Comparison of ENCODE assay signal across 8 mouse cellular contexts in the genomic region with DNA sequence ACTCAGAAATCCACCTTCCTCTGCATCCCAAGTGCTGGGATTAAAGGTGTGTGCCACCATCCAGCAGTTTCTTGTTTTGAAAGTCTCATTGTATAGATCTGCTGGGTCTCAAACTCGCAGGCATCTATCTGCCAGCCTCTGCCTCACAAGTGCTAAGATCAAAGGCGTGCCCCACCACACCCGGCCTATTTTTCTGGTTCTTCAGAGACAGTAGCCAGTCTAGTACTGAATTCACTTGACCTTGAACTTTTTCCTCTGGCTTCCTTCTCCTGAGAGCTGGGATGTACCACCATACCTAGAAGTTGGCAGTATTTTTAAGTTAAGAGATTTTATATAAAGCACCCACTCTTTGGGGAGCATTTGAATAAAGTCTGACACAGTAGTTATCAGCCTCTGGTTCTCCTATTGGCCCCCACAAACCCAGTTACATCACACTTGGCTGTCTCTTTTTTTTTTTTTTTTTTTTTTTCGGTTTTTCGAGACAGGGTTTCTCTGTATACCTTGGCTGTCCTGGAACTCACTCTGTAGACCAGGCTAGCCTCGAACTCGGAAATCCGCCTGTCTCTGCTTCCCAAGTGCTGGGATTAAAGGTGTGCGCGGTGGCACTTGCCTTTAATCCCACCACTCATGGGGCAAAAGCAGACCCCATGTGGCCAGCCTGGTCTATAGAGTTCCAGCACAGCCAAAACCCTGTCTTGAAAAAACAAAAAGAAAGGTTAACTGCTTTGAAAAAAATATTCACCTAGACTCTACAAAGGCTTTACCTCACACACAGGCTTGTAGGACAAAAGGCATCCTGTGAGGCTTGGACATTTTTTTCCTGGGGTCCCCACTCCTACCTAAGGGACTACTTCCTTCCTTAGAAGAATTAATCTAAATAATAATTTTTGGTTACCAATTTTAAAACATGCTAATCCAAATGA. TPM values are rescaled to one million over a fixed set of nuclear protein-coding genes. Genes with fewer than 3 reads are reported as not detected.
DNase-seq lines count a peak whose midpoint lies in the region; ATAC-seq and TF ChIP-seq lines count a peak whose summit lies in the region.

No protein-coding gene starts in this region.

- intact Hi-C loops in left cerebral cortex, postnatal 36 days (cut with DNase I) = no loop called here

- peak overlapping the region; percentile 69 for H3K4me2 ChIP-seq in heart, embryonic 11.5 days

- 77% methylated on average over 10 of the region's 10 CpGs for WGBS in heart, embryonic 11.5 days (ENCODE audit: insufficient replicate concordance)
- WGBS in forebrain, embryonic 10.5 days = 91% methylated on average over 10 of the region's 10 CpGs
- WGBS in liver, adult 2 months = 44% methylated on average over 10 of the region's 10 CpGs

- peak overlapping the region; percentile 99; the same call in 1 of the 2 replicates for H3K27ac ChIP-seq in heart, embryonic 11.5 days (ENCODE audit: low read depth, low read length)
- peak overlapping the region; percentile 56 for H3K27ac ChIP-seq in ES-E14 (ENCODE audit: insufficient read depth, low read depth, low read length, poor library complexity, severe bottlenecking)
- peak overlapping the region; percentile 96 for H3K27ac ChIP-seq in forebrain, embryonic 10.5 days
- H3K27ac ChIP-seq in liver, adult 2 months (replicated peaks; ENCODE audit: insufficient read depth, low read depth, low read length) = peak overlapping the region; percentile 93

- peak overlapping the region; percentile 88 for H3K4me3 ChIP-seq in heart, embryonic 11.5 days (ENCODE audit: low read depth, low read length)
- peak overlapping the region; percentile 57 to 91 for H3K4me3 ChIP-seq in ES-E14 (ENCODE audit: insufficient read depth in 1 of 2, low read depth in 1 of 2, low read length in 2 of 2, poor library complexity in 1 of 2, severe bottlenecking in 1 of 2)
- peak overlapping the region; percentile 65 for H3K4me3 ChIP-seq in forebrain, embryonic 10.5 days
- peak overlapping the region; percentile 55; the same call in 1 of the 2 replicates for H3K4me3 ChIP-seq in liver, adult 2 months (ENCODE audit: insufficient read depth, low read depth, low read length)

- DNase-seq in heart, adult 18-20 months = no peak
- DNase-seq in ES-E14 (ENCODE audit: low read depth, low spot score) = no peak
- no peak for DNase-seq in forebrain, embryonic 10.5 days (ENCODE audit: extremely low spot score, low spot score)
- peak; percentile 65 for DNase-seq in liver, adult 2 months (ENCODE audit: extremely low read depth, low read depth, low spot score)
- no peak for DNase-seq in urinary bladder, postnatal 36 days (ENCODE audit: low spot score in 2 of 2)
- DNase-seq in ovary, postnatal 36 days (ENCODE audit: low spot score) = no peak
- DNase-seq in left cerebral cortex, postnatal 36 days (ENCODE audit: low spot score in 2 of 2) = no peak

- in situ Hi-C loops in ES-E14 (cut with MboI; ENCODE audit: low sequenced_read_pairs in 2 of 2, unreplicated experiment in 2 of 2) = no loop called here

- peak overlapping the region; percentile 60; the same call in 1 of the 2 replicates for H3K9ac ChIP-seq in heart, embryonic 11.5 days (ENCODE audit: low read depth, low read length)
- peak overlapping the region; percentile 46; the same call in 1 of the 2 replicates for H3K9ac ChIP-seq in ES-E14 (ENCODE audit: insufficient read depth, low read depth, low read length, poor library complexity, severe bottlenecking)
- H3K9ac ChIP-seq in liver, adult 2 months (ENCODE audit: low read depth, low read length) = peak overlapping the region; percentile 61

- no peak for ATAC-seq in heart, embryonic 11.5 days (replicated peaks; ENCODE audit: insufficient number of reproducible peaks, low FRiP score, low TSS enrichment)

- no peak for TF ChIP-seq CTCF in liver, adult 2 months (IDR thresholded peaks at IDR 0.05; ENCODE audit: low read depth, low read length)

- TF ChIP-seq POLR2A in liver, adult 2 months (IDR thresholded peaks at IDR 0.05; ENCODE audit: extremely low read depth, insufficient read depth, low read length) = no peak

- peaks cover 9% of the 10 kb centered on the region for H3K36me3 ChIP-seq in heart, embryonic 11.5 days (ENCODE audit: control insufficient read depth, insufficient read depth, low read length)
- H3K36me3 ChIP-seq in ES-E14 (ENCODE audit: control insufficient read depth, insufficient read depth, low read length, poor library complexity, severe bottlenecking) = peaks cover 20% of the 10 kb centered on the region
- peaks cover 28% of the 10 kb centered on the region for H3K36me3 ChIP-seq in forebrain, embryonic 10.5 days (replicated peaks)
- H3K36me3 ChIP-seq in liver, adult 2 months (ENCODE audit: control insufficient read depth, insufficient read depth, low read length) = peaks cover 17% of the 10 kb centered on the region

- no peaks in the 10 kb centered on the region for H3K27me3 ChIP-seq in heart, embryonic 11.5 days (ENCODE audit: control insufficient read depth, insufficient read depth, low read length)
- no peaks in the 10 kb centered on the region for H3K27me3 ChIP-seq in forebrain, embryonic 10.5 days (ENCODE audit: poor library complexity, severe bottlenecking)
- no peaks in the 10 kb centered on the region for H3K27me3 ChIP-seq in liver, adult 2 months (ENCODE audit: control insufficient read depth, insufficient read depth, low read length)

- peaks cover 3% of the 10 kb centered on the region; the same call in 1 of the 2 replicates for H3K79me2 ChIP-seq in liver, adult 2 months (ENCODE audit: control insufficient read depth, insufficient read depth, low read length)

- no peaks in the 10 kb centered on the region for H3K4me1 ChIP-seq in heart, embryonic 11.5 days (ENCODE audit: control insufficient read depth, insufficient read depth, low read length)
- peaks cover 6 to 16% of the 10 kb centered on the region in 2 experiments for H3K4me1 ChIP-seq in ES-E14 (ENCODE audit: control insufficient read depth in 2 of 2, insufficient read depth in 2 of 2, low read length in 2 of 2, poor library complexity in 1 of 2)
- peaks cover 11% of the 10 kb centered on the region for H3K4me1 ChIP-seq in forebrain, embryonic 10.5 days
- peaks cover 22% of the 10 kb centered on the region for H3K4me1 ChIP-seq in liver, adult 2 months (ENCODE audit: control insufficient read depth, insufficient read depth, low read length)

- H3K9me3 ChIP-seq in heart, embryonic 11.5 days (replicated peaks; ENCODE audit: control insufficient read depth, low read length) = no peaks in the 10 kb centered on the region
- no peaks in the 10 kb centered on the region for H3K9me3 ChIP-seq in ES-E14 (ENCODE audit: control insufficient read depth, insufficient read depth, low read depth, low read length)
- no peaks in the 10 kb centered on the region for H3K9me3 ChIP-seq in forebrain, embryonic 10.5 days

TF ChIP-seq in ES-E14, 5 proteins besides CTCF, POLR2A, EP300 and RAD21:
- TF ChIP-seq HCFC1 (IDR thresholded peaks at IDR 0.05; ENCODE audit: borderline replicate concordance, insufficient read depth, low read length) = no peak
- no peak for TF ChIP-seq ZNF384 (IDR thresholded peaks at IDR 0.05; ENCODE audit: low read depth, low read length)
- TF ChIP-seq ZC3H11A (IDR thresholded peaks at IDR 0.05; ENCODE audit: borderline replicate concordance, low read depth, low read length) = no peak
- TF ChIP-seq CHD2 (IDR thresholded peaks at IDR 0.05; ENCODE audit: low read depth, low read length) = no peak
- no peak for TF ChIP-seq MAFK (IDR thresholded peaks at IDR 0.05; ENCODE audit: insufficient read depth, low read depth, low read length)

RNA-seq across cellular contexts. Expression of a gene that starts 0.9 kb away (rescaled TPM):
- 1,605 and 1,756 TPM in 2 replicates for polyA plus RNA-seq in heart, embryonic 11.5 days (2014; fragmentation: Nextera tagmentation; extraction: Ambion mirVana)
- total RNA-seq in heart, adult 18-20 months (2021) = 1,000 to 10,000 TPM; 1,847 to 1,982 TPM
- total RNA-seq in ES-E14 (2012; rRNA removed) = 322 and 326 TPM in 2 replicates
- polyA plus RNA-seq in forebrain, embryonic 10.5 days (2016; fragmentation: Nextera tagmentation; extraction: Ambion mirVana) = 1,690 and 1,733 TPM in 2 replicates
- 145 and 210 TPM in 2 replicates for total RNA-seq in liver, adult 2 months (2014; rRNA removed)
- 86.6 and 104 TPM in 2 replicates for polyA plus RNA-seq in liver, adult 2 months (2012; rRNA removed)
- 100 to 1,000 TPM; 712 to 762 TPM for total RNA-seq in left cerebral cortex, postnatal 36 days (2021)

RNA-seq across cellular contexts. Expression of a gene that starts 15.4 kb away (rescaled TPM):
- polyA plus RNA-seq in heart, embryonic 11.5 days (2014; fragmentation: Nextera tagmentation; extraction: Ambion mirVana) = not detected in 2 replicates
- not detected for total RNA-seq in heart, adult 18-20 months (2021)
- 1.6 and 2.9 TPM in 2 replicates for total RNA-seq in ES-E14 (2012; rRNA removed)
- not detected in 2 replicates for polyA plus RNA-seq in forebrain, embryonic 10.5 days (2016; fragmentation: Nextera tagmentation; extraction: Ambion mirVana)
- not detected in 2 replicates for total RNA-seq in liver, adult 2 months (2014; rRNA removed)
- not detected in 2 replicates for polyA plus RNA-seq in liver, adult 2 months (2012; rRNA removed)
- total RNA-seq in left cerebral cortex, postnatal 36 days (2021) = not detected

RNA-seq across cellular contexts. Expression of a gene that starts 37.1 kb away (rescaled TPM):
- polyA plus RNA-seq in heart, embryonic 11.5 days (2014; fragmentation: Nextera tagmentation; extraction: Ambion mirVana) = 3.0 and 3.4 TPM in 2 replicates
- 1 to 10 TPM; 1.8 to 1.9 TPM for total RNA-seq in heart, adult 18-20 months (2021)
- total RNA-seq in ES-E14 (2012; rRNA removed) = 21.4 and 34.2 TPM in 2 replicates
- polyA plus RNA-seq in forebrain, embryonic 10.5 days (2016; fragmentation: Nextera tagmentation; extraction: Ambion mirVana) = 46.7 and 47.5 TPM in 2 replicates
- total RNA-seq in liver, adult 2 months (2014; rRNA removed) = 0.65 and 1.3 TPM in 2 replicates
- 0.40 and 1.2 TPM in 2 replicates for polyA plus RNA-seq in liver, adult 2 months (2012; rRNA removed)
- total RNA-seq in left cerebral cortex, postnatal 36 days (2021) = 100 to 1,000 TPM in 1 of 2 experiments, 10 to 100 TPM in 1; 88.1 to 173 TPM

RNA-seq across cellular contexts. Expression of a gene that starts 49.1 kb away (rescaled TPM):
- polyA plus RNA-seq in heart, embryonic 11.5 days (2014; fragmentation: Nextera tagmentation; extraction: Ambion mirVana) = 0.20 TPM in 1 of 2 replicates, not detected in the other
- total RNA-seq in heart, adult 18-20 months (2021) = not detected
- 21.7 and 42.5 TPM in 2 replicates for total RNA-seq in ES-E14 (2012; rRNA removed)
- polyA plus RNA-seq in forebrain, embryonic 10.5 days (2016; fragmentation: Nextera tagmentation; extraction: Ambion mirVana) = not detected in 2 replicates
- not detected in 2 replicates for total RNA-seq in liver, adult 2 months (2014; rRNA removed)
- polyA plus RNA-seq in liver, adult 2 months (2012; rRNA removed) = not detected in 2 replicates
- not detected for total RNA-seq in left cerebral cortex, postnatal 36 days (2021)

RNA-seq across cellular contexts. Expression of a gene that starts 58.0 kb away (rescaled TPM):
- polyA plus RNA-seq in heart, embryonic 11.5 days (2014; fragmentation: Nextera tagmentation; extraction: Ambion mirVana) = 0.14 and 0.82 TPM in 2 replicates
- total RNA-seq in heart, adult 18-20 months (2021) = under 1 TPM in 1 of 2 experiments, not detected in 1; 0.31 TPM
- total RNA-seq in ES-E14 (2012; rRNA removed) = 3.2 and 8.5 TPM in 2 replicates
- polyA plus RNA-seq in forebrain, embryonic 10.5 days (2016; fragmentation: Nextera tagmentation; extraction: Ambion mirVana) = not detected in 2 replicates
- total RNA-seq in liver, adult 2 months (2014; rRNA removed) = not detected in 2 replicates
- not detected in 2 replicates for polyA plus RNA-seq in liver, adult 2 months (2012; rRNA removed)
- not detected for total RNA-seq in left cerebral cortex, postnatal 36 days (2021)
